Mouse (Mus musculus): ENCODE measurements around the gene 1700125H20Rik. TPM values are rescaled to one million over a fixed set of nuclear protein-coding genes. Genes with fewer than 3 reads are reported as not detected.
A peak's percentile ranks its signal among the peaks of the same experiment; 100 is the strongest.

Gene 1700125H20Rik
- total and polyA plus RNA-seq, 3 experiments = not detected

DNA sequence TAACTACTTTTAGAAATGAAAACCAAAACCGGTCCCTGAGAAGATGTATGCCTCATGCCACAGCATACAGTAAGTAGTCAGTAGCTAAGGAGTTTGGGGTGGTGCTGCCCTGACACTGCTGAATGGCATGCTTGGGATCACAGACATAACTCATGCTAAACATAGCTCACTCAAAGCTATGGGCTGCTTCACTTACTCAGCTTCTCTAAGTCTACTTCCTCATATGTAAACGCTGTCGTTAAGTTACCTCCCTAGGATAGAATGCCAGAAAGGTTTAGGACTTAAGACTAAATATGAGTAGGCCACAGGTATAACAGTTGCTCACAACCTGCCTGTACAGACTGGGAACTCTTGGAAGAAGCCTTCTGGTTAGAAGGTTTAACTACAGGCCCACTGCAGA lies 44.5 kb downstream of the 1700125H20Rik start:
- Histone ChIP-seq H3K36me3 (ENCODE audit: control insufficient read depth in 1 of 2, insufficient read depth in 2 of 2, low read length in 2 of 2) (peaks cover 13 to 39% of the 10 kb centered on the region in 2 experiments), H3K9me3 (replicated peaks; ENCODE audit: insufficient read depth, low read length) (no peaks in the 10 kb centered on the region), H3K27ac (ENCODE audit: control insufficient read depth, low read depth, low read length) (no peak overlapping the region)

DNA sequence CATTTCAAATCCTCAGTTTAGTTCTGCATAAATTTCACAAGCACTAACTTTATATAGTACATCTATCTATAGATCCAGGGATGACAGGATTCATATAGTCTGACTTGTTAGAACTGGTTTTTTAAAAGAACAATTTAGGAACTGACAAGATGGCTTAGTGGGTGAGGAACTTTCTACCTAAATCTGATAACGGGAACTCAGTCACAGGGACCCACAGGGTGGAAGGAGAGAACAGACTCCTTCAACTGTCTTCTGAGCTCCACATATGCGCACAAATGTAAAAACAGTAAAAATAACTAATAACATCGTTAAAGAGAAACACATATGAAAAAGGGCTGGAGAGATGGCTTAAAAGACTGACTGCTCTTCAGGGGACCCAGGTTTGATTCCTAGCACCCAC lies 48.8 kb downstream of the 1700125H20Rik start:
- peaks cover 13 to 19% of the 10 kb centered on the region in 2 experiments for H3K4me1 ChIP-seq (ENCODE audit: control insufficient read depth in 1 of 2, insufficient read depth in 2 of 2, low read length in 2 of 2)
- H3K4me3 ChIP-seq (ENCODE audit: control insufficient read depth in 1 of 2, insufficient read depth in 1 of 2, low read depth in 2 of 2, low read length in 2 of 2) = no peak overlapping the region
- no peak overlapping the region for H3K27ac ChIP-seq (ENCODE audit: control insufficient read depth, low read depth, low read length)
- TF ChIP-seq CHD2 (IDR thresholded peaks at IDR 0.05; ENCODE audit: low read length) (no peak), NELFE (IDR thresholded peaks at IDR 0.05; ENCODE audit: low read depth, low read length) (no peak), ETS1 (IDR thresholded peaks at IDR 0.05; ENCODE audit: low read depth, low read length) (no peak), HCFC1 (IDR thresholded peaks at IDR 0.05; ENCODE audit: low read depth, low read length) (0 out of 2 replicates have a peak, but pooled peaks have one; percentile 12), MAFK (IDR thresholded peaks at IDR 0.05; ENCODE audit: borderline replicate concordance, low read depth, low read length) (no peak), SIN3A (IDR thresholded peaks at IDR 0.05; ENCODE audit: low read length) (peak; percentile 37; the same call in 1 of the 2 replicates), UBTF (IDR thresholded peaks at IDR 0.05; ENCODE audit: borderline replicate concordance, insufficient read depth, low read depth, low read length) (no peak), EP300 (IDR thresholded peaks at IDR 0.05; ENCODE audit: low read depth in 1 of 2, low read length in 2 of 2) (peak in 1 of 2 experiments; percentile 34; a peak in 1 of 4 replicates), MYC (IDR thresholded peaks at IDR 0.05; ENCODE audit: low read depth, low read length) (no peak), MAZ (IDR thresholded peaks at IDR 0.05; ENCODE audit: low read depth, low read length) (no peak), RAD21 (IDR thresholded peaks at IDR 0.05; ENCODE audit: low read depth, low read length) (no peak), TCF12 (IDR thresholded peaks at IDR 0.05; ENCODE audit: low read depth, low read length) (0 out of 2 replicates have a peak, but pooled peaks have one; percentile 9), GATA1 (IDR thresholded peaks at IDR 0.05; ENCODE audit: low read depth, low read length) (peak; percentile 78)
- H3K36me3 ChIP-seq (ENCODE audit: control insufficient read depth in 1 of 2, insufficient read depth in 2 of 2, low read length in 2 of 2) = peaks cover 22 to 26% of the 10 kb centered on the region in 2 experiments
- H3K27me3 ChIP-seq (ENCODE audit: control insufficient read depth in 1 of 2, insufficient read depth in 2 of 2, low read length in 2 of 2) = no peaks in the 10 kb centered on the region
- no peaks in the 10 kb centered on the region for H3K9me3 ChIP-seq (replicated peaks; ENCODE audit: insufficient read depth, low read length)
- peak; percentile 64 for DNase-seq (ENCODE audit: low read depth, low spot score)
- no peak overlapping the region for H3K9ac ChIP-seq (ENCODE audit: control insufficient read depth, low read depth, low read length, poor library complexity, severe bottlenecking)
- peaks cover 31% of the 10 kb centered on the region for H3K79me2 ChIP-seq (ENCODE audit: control insufficient read depth, insufficient read depth, low read length, poor library complexity)

More for the DNA sequence above, 44.5 kb downstream of the 1700125H20Rik start:
- Histone ChIP-seq H3K9ac (ENCODE audit: control insufficient read depth, low read depth, low read length, poor library complexity, severe bottlenecking) (no peak overlapping the region), H3K79me2 (ENCODE audit: control insufficient read depth, insufficient read depth, low read length, poor library complexity) (peaks cover 6% of the 10 kb centered on the region), H3K4me3 (ENCODE audit: control insufficient read depth in 1 of 2, insufficient read depth in 1 of 2, low read depth in 2 of 2, low read length in 2 of 2) (no peak overlapping the region), H3K4me1 (ENCODE audit: control insufficient read depth in 1 of 2, insufficient read depth in 2 of 2, low read length in 2 of 2) (peaks cover 5 to 15% of the 10 kb centered on the region in 2 experiments), H3K27me3 (ENCODE audit: control insufficient read depth in 1 of 2, insufficient read depth in 2 of 2, low read length in 2 of 2) (no peaks in the 10 kb centered on the region)
- TF ChIP-seq MXI1 (IDR thresholded peaks at IDR 0.05; ENCODE audit: low read depth, low read length) (no peak), SIN3A (IDR thresholded peaks at IDR 0.05; ENCODE audit: low read length) (no peak), EP300 (IDR thresholded peaks at IDR 0.05; ENCODE audit: low read depth in 1 of 2, low read length in 2 of 2) (0 out of 4 replicates have a peak, but pooled peaks of 1 of the 2 experiments have one; percentile 4), ELF1 (IDR thresholded peaks at IDR 0.05; ENCODE audit: low read depth, low read length) (peak; percentile 56; the same call in 1 of the 2 replicates), POLR2AphosphoS2 (IDR thresholded peaks at IDR 0.05; ENCODE audit: low read length) (no peak)
- peak; percentile 66 for DNase-seq (ENCODE audit: low read depth, low spot score)

Data from MEL (cell line).